Mouse (Mus musculus): ENCODE measurements at regions not wholly inside any gene's neighbourhood (a gene's known extent, or its start where the extent isn't known, plus 50 kb on each side); places are given as distances from the start of the nearest gene placed in this dataset.

- TF ChIP-seq EP300 (IDR thresholded peaks at IDR 0.05; ENCODE audit: low read length) (no peak), RCOR1 (conservative IDR thresholded peaks at IDR 0.05; ENCODE audit: low read depth, low read length) (no peak), MAX (IDR thresholded peaks at IDR 0.05; ENCODE audit: low read length) (no peak)
Observed at GRCm38 (mm10) chr13:101111773-101112172, 278.5 kb upstream of the Slc30a5 start.

Measured in CH12.LX (cell line).